Mouse (Mus musculus): ENCODE measurements at regions not wholly inside any gene's neighbourhood (a gene's known extent, or its start where the extent isn't known, plus 50 kb on each side); places are given as distances from the start of the nearest gene placed in this dataset.

GRCm38 (mm10) chr10:17478761-17479632 is 244.0 kb upstream of the Cited2 start:
- TF ChIP-seq EP300 (IDR thresholded peaks at IDR 0.05; ENCODE audit: insufficient read depth, low read depth, low read length) (no peak), CTCF (IDR thresholded peaks at IDR 0.05) (no peak), POLR2A (IDR thresholded peaks at IDR 0.05; ENCODE audit: insufficient read depth, low read depth, low read length) (no peak)

Measured in heart, adult 2 months (tissue).